Mouse (Mus musculus): ENCODE data around the gene Scrn2.

GRCm38 (mm10) chr11:97003170-97003569, 26.6 kb upstream of the Scrn2 start:
- no peak for TF ChIP-seq POLR2A (IDR thresholded peaks at IDR 0.05; ENCODE audit: borderline replicate concordance, control insufficient read depth, low read depth, low read length)
- TF ChIP-seq CTCF (IDR thresholded peaks at IDR 0.05; ENCODE audit: control insufficient read depth, insufficient read depth, low read length), result no peak

Data from bone marrow, adult 2 months (tissue).